Mouse (Mus musculus) CH12.LX (cell line): ENCODE measurements at regions not wholly inside any gene's neighbourhood (a gene's known extent, or its start where the extent isn't known, plus 50 kb on each side); places are given as distances from the start of the nearest gene placed in this dataset.

Experiments
- DNase-seq: peaks from one replicate; pipeline ENCODE4 v3.0.0-alpha.2; 2013; ENCODE audit errors: extremely low read depth
- H3K27ac ChIP-seq: 2 replicates; pipeline ENCODE4 v1.5.1; 2012; ENCODE audit warnings: low read depth, mild to moderate bottlenecking, control low read depth, moderate library complexity; ENCODE audit not compliant: insufficient read depth
- H3K27me3 ChIP-seq: replicated peaks from 2 replicates; pipeline ENCODE3; 2012; ENCODE audit warnings: inconsistent platforms
- H3K36me3 ChIP-seq, 2 experiments: replicated peaks in 1 of 2; 2 replicates each; pipeline versions ENCODE3 to v1.6.1; 2012; ENCODE audit warnings: inconsistent platforms in 1 of 2, low read length in 1 of 2, mild to moderate bottlenecking in 1 of 2, mixed read lengths in 1 of 2, moderate library complexity in 1 of 2; ENCODE audit not compliant: control insufficient read depth in 1 of 2, insufficient read depth in 1 of 2
- H3K4me1 ChIP-seq, 2 experiments: 2 replicates each; pipeline ENCODE4 v1.6.1; 2012; ENCODE audit warnings: inconsistent platforms in 1 of 2, moderate library complexity in 1 of 2; ENCODE audit not compliant: insufficient read depth in 2 of 2, control insufficient read depth in 1 of 2
- H3K4me2 ChIP-seq: 2 replicates; pipeline ENCODE4 v1.6.1; 2012; ENCODE audit warnings: low read depth, mild to moderate bottlenecking, control low read depth; ENCODE audit not compliant: poor library complexity, insufficient read depth, severe bottlenecking
- H3K4me3 ChIP-seq, 3 experiments: fragments of 150-350 bp in 1 of 3; sonication (generic) in 1 of 3; replicated peaks in 1 of 3; 2 replicates each; pipeline versions ENCODE3 to v1.5.1; 2011 to 2012; ENCODE audit warnings: low read depth in 2 of 3, low read length in 2 of 3, mild to moderate bottlenecking in 2 of 3, moderate library complexity in 2 of 3, control low read depth in 1 of 3, improper control_type of control experiment in 1 of 3, inconsistent platforms in 1 of 3, mixed read lengths in 1 of 3; ENCODE audit not compliant: poor library complexity in 1 of 3
- H3K79me2 ChIP-seq: replicated peaks from 2 replicates; pipeline ENCODE4 v1.6.1; 2012; ENCODE audit warnings: mild to moderate bottlenecking, moderate library complexity; ENCODE audit not compliant: control insufficient read depth, poor library complexity, insufficient read depth, severe bottlenecking; ENCODE audit errors: extremely low read depth
- H3K9ac ChIP-seq: 2 replicates; pipeline ENCODE4 v1.6.1; 2012; ENCODE audit warnings: low read depth, mild to moderate bottlenecking, control low read depth, moderate library complexity; ENCODE audit not compliant: insufficient read depth
- H3K9me3 ChIP-seq: replicated peaks from 2 replicates; pipeline ENCODE3; 2012; ENCODE audit warnings: low read length, inconsistent platforms, mixed read lengths
- CHD1 ChIP-seq: IDR thresholded peaks from 2 replicates; pipeline ENCODE4 v1.6.1; 2012; ENCODE audit warnings: low read depth, low read length, improper control_type of control experiment, inconsistent platforms
- E2F4 ChIP-seq: IDR thresholded peaks from 2 replicates; pipeline ENCODE4 v1.6.1; 2011; ENCODE audit warnings: low read depth, low read length, improper control_type of control experiment; ENCODE audit not compliant: insufficient replicate concordance
- ELF1 ChIP-seq: IDR thresholded peaks from 2 replicates; pipeline ENCODE4 v1.6.1; 2014; ENCODE audit warnings: low read depth, mild to moderate bottlenecking, inconsistent platforms, low read length, improper control_type of control experiment
- JUND ChIP-seq: conservative IDR thresholded peaks from 2 replicates; pipeline ENCODE4 v1.6.1; 2011; ENCODE audit warnings: low read depth, low read length, improper control_type of control experiment
- KAT2A ChIP-seq: IDR thresholded peaks from 2 replicates; pipeline ENCODE4 v1.6.1; 2012; ENCODE audit warnings: low read length, improper control_type of control experiment, inconsistent platforms; ENCODE audit not compliant: insufficient replicate concordance
- RCOR1 ChIP-seq: conservative IDR thresholded peaks from 2 replicates; pipeline ENCODE4 v1.6.1; 2012; ENCODE audit warnings: low read depth, mild to moderate bottlenecking, inconsistent platforms, low read length, improper control_type of control experiment
- SIN3A ChIP-seq: IDR thresholded peaks from 2 replicates; pipeline ENCODE4 v1.6.1; 2012; ENCODE audit warnings: low read length, improper control_type of control experiment, inconsistent platforms
- SMC3 ChIP-seq: IDR thresholded peaks from 2 replicates; pipeline ENCODE4 v1.6.1; 2011; ENCODE audit warnings: low read depth, low read length, improper control_type of control experiment
- TBP ChIP-seq: conservative IDR thresholded peaks from 2 replicates; pipeline ENCODE4 v1.6.1; 2011; ENCODE audit warnings: low read depth, low read length, improper control_type of control experiment
- TCF12 ChIP-seq: IDR thresholded peaks from 2 replicates; pipeline ENCODE4 v1.6.1; 2014; ENCODE audit warnings: low read depth, mild to moderate bottlenecking, inconsistent platforms, low read length, improper control_type of control experiment
- USF1 ChIP-seq: IDR thresholded peaks from 2 replicates; pipeline ENCODE4 v1.6.1; 2014; ENCODE audit warnings: low read depth, mild to moderate bottlenecking, inconsistent platforms, low read length, improper control_type of control experiment
- USF2 ChIP-seq: conservative IDR thresholded peaks from 2 replicates; pipeline ENCODE4 v1.6.1; 2011; ENCODE audit warnings: low read depth, low read length, improper control_type of control experiment
- ZC3H11A ChIP-seq: IDR thresholded peaks from 2 replicates; pipeline ENCODE4 v1.6.1; 2012; ENCODE audit warnings: low read depth, mild to moderate bottlenecking, inconsistent platforms, low read length, improper control_type of control experiment
- dilution Hi-C: fragments of 300-500 bp; cut with MboI; formaldehyde crosslinking; loops from 2 replicates; pipeline ENCODE4 v1.14.3; 2020; ENCODE audit warnings: low sequenced_read_pairs; ENCODE audit not compliant: extremely low pct_unique_long_range_greater_than_20kb, extremely low pct_ligation_motif_present
- in situ Hi-C: fragments of 300-500 bp; cut with MboI; formaldehyde crosslinking; loops from 3 replicates; pipeline ENCODE4 v1.14.3; 2019; ENCODE audit warnings: low sequenced_read_pairs, low pct_ligation_motif_present, low pct_unique_long_range_greater_than_20kb, mixed read lengths

DNA sequence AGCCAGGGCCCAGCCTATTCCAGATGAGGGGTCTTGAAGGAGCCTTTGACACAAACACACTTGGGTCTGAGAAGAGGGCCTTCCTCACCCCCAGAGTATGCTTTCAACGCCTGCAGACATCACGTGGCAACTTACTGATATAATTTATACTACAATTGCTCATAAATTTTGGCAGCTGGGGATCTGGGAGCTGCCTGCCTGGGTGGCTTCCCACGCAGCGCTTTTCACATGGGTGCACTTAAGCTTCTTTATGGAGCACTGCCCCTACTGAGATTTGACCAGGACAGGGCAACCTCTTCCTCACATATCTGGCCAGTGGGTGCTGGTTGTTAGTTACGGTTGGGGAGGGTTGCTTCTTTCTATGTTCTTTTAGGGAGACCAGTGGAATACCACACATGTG lies 61.6 kb downstream of the Spesp1 start:
- no peak for DNase-seq
- Histone ChIP-seq H3K27ac (no peak overlapping the region), H3K4me3 (no peak overlapping the region), H3K27me3 (peaks cover 5% of the 10 kb centered on the region), H3K9me3 (no peaks in the 10 kb centered on the region), H3K79me2 (no peaks in the 10 kb centered on the region), H3K4me2 (no peak overlapping the region), H3K4me1 (peaks cover 0 to 9% of the 10 kb centered on the region in 2 experiments; a peak in 1 of 4 replicates)
- in situ Hi-C loops = no loop called here
- TF ChIP-seq CHD1 (no peak), RCOR1 (no peak), USF1 (no peak), E2F4 (no peak), KAT2A (no peak), TCF12 (no peak)
- TF ChIP-seq, all 38 proteins: peak for 0
- dilution Hi-C loops = no loop called here
- no peak overlapping the region for H3K9ac ChIP-seq
- no peaks in the 10 kb centered on the region for H3K36me3 ChIP-seq

DNA sequence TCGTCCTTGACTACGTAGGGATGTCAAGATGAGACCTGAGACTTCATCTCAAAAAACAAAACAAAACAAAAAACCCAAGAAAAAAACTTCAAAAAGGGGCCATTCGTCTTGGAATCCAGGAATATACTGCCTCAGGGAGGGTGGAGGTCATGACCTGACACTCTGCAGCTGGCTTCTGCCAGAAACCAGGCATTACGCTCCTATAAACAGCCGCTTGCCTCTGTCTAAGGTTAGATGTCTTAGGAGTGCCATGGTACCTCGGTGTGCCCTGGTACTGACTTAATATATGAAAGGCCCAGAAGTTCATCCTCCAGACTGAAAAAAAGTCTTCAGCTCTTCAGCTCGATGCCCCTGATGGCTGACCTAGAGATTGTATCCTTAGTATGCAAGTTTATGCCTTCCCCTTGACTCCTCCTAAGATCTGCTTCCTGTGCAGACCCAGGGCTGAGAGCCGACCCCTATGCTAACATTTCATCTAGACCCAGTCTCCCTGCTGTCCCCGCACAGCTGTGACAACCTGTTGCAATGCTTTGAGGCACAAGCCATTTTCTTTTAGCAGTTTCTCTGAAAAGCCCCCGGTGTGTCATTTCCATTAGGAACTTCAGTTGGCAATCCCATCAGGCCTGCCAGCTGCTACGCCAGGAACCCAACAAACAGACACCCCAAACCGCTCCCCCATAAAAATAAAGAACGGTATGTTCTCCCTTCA lies 66.7 kb downstream of the Spesp1 start:
- Histone ChIP-seq H3K79me2 (no peaks in the 10 kb centered on the region), H3K9ac (no peak overlapping the region), H3K4me1 (no peaks in the 10 kb centered on the region), H3K36me3 (no peaks in the 10 kb centered on the region), H3K27ac (no peak overlapping the region), H3K27me3 (peaks cover 5% of the 10 kb centered on the region), H3K4me3 (no peak overlapping the region), H3K4me2 (no peak overlapping the region), H3K9me3 (no peaks in the 10 kb centered on the region)
- in situ Hi-C loops = no loop called here
- TF ChIP-seq SMC3 (no peak), USF2 (no peak), TBP (no peak), RCOR1 (no peak), SIN3A (no peak), CHD1 (no peak), JUND (no peak), ELF1 (no peak), KAT2A (no peak), E2F4 (no peak), ZC3H11A (no peak)
- dilution Hi-C loops = no loop called here
- DNase-seq = no peak
